Mouse (Mus musculus) left cerebral cortex, adult 18-20 months (tissue): Measurements from ENCODE around the gene C1qtnf5. TPM values are rescaled to one million over a fixed set of nuclear protein-coding genes. Genes with fewer than 3 reads are reported as not detected.
A peak's percentile ranks its signal among the peaks of the same experiment; 100 is the strongest.

Experiments used
- DNase-seq, 2 experiments: peaks; one replicate each; pipeline ENCODE4 v3.0.0; 2021 to 2022; ENCODE audit warnings: low spot score in 2 of 2, mixed read lengths in 1 of 2
- long read RNA-seq, 2 experiments: library from polyadenylated mRNA; stranded (forward); transcript quantifications; one replicate each; pipeline ENCODE4 v2.0.0; 2021
- total RNA-seq, 2 experiments: library from RNA; stranded (reverse); gene quantifications; 2 replicates each; pipeline ENCODE4 v1.2.3; 2021

The C1qtnf5 gene
- total RNA-seq: 10 to 100 TPM; 18.1 to 23.2 TPM
- long read RNA-seq, experiment 1, transcript C1qtnf5-204 (3 exons, 1,365 nt): major isoform, 18 of 38 reads
- long read RNA-seq, experiment 1, partial matches to known transcripts: 0 of 38 reads
- long read RNA-seq, experiment 1, other reads (novel, unspliced or antisense): 9 of 38 reads
- long read RNA-seq, experiment 2, transcript C1qtnf5-204 (3 exons, 1,365 nt): major isoform, 25 of 36 reads
- long read RNA-seq, experiment 2, transcript C1qtnf5-206 (2 exons, 707 nt): minor isoform, 7 of 36 reads
- long read RNA-seq, experiment 2, partial matches to known transcripts: 0 of 36 reads
- long read RNA-seq, experiment 2, other reads (novel, unspliced or antisense): 3 of 36 reads

- peak; percentile 77 to 78 for DNase-seq
Observed at GRCm38 (mm10) chr9:44107110-44107509, at the start of gene C1qtnf5. C1qtnf5 (plus strand) TSS chr9:44107245.

GRCm38 (mm10) chr9:44058606-44059005 is 48.4 kb upstream of the C1qtnf5 start:
- no peak for DNase-seq

- DNase-seq: no peak
Observed at GRCm38 (mm10) chr9:44065177-44065576, 41.9 kb upstream of the C1qtnf5 start.

DNA sequence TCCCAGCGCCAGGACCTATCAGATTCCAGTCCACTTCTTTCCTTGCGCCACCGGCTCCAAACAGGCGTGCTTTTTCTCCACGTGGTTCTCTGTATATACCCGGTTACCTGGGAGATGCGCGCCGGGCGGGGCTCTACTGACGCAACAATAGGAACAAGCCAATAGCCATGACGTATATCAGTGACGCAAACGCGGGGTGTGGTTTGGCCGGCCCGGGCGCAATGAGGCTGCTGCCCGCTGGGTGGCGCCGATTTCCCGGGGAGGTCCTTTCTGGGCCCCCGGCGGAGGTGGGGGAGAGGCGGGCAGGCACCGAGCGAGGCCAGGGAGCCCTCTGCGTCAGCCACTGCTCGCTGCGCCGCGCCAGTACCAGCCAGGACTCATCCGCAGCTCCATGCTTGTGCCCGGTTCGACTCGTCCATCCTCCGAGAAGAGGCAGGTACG is 40.2 kb upstream of the C1qtnf5 start, which contains the start of gene Usp2:
Gene Usp2, plus strand, starts transcription at position 237 of the 441 bp plus-strand sequence.
- peak; percentile 100 for DNase-seq

DNA sequence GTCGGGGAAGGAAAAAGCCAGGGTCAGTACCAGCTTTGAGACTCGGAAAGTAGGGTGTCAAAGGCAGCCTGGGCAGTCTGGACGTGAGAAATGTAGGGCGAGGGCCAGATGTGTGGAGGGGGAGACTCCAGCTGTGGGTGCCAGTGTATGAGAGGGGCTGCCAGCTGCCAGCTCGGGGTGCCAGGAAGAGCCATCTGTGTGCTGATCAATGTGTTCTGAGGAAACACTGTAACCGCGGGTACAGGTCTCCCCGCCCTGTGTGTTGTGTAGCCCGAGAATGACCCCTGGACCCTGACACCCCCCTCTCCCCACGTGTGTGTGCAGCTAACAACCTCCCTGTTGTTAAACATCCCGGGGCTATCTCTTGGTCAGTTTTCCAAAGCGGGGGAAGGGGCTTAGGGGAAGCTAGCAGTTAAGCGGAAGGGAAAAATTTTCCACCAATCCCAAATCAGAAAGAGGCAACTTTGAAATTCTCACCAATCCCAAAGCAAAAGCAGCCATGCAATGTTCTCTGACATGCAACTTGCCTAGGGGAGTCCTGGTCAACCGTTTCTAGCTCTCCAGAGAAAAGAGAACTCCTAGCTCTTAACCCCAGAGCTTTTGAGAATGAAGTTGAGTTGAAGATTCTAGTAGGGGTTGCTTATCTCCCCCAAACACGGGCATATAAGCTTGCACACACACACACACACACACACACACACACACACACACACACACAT is 39.6 kb upstream of the C1qtnf5 start:
- no peak for DNase-seq

- DNase-seq: peak in 1 of 2 experiments; percentile 5
Observed at GRCm38 (mm10) chr9:44067960-44068330, 39.1 kb upstream of the C1qtnf5 start.

- no peak for DNase-seq
Observed at GRCm38 (mm10) chr9:44069252-44069651, 37.8 kb upstream of the C1qtnf5 start.

DNA sequence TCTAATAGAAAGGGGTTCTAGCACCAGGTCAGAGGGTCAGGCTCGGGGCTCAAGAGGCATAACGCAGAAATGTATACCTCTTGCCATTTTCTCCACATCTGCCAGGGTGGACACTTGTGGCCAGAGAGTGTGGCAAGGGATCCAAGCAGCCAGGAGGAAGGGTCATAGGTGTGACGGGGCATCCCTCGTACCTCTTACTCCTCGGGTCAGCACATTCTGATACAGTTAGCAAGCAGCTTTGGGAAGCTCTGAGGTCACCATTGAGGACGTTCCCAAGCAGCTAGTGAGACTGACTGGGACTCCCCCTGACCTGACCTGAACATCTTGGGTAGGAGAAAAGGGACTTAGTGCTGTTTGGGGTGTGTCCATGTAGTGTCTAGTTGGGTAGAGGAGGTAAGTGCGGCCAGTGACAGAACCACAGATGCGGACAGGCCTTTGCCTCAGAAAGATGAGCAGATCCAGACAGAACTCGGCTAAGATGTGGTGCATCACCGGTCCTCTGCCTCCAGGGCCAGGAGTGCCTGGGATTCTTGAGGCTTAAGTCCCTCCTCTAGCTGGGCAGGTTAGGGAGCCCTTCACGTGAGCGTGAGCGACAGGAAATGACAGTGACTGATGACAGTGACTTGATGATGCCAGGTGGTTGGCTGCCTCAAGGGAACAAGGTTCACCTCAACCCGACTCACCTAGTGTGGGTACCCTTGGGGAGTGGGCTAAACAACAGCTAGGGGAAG is 36.8 kb upstream of the C1qtnf5 start:
- DNase-seq: no peak

DNA sequence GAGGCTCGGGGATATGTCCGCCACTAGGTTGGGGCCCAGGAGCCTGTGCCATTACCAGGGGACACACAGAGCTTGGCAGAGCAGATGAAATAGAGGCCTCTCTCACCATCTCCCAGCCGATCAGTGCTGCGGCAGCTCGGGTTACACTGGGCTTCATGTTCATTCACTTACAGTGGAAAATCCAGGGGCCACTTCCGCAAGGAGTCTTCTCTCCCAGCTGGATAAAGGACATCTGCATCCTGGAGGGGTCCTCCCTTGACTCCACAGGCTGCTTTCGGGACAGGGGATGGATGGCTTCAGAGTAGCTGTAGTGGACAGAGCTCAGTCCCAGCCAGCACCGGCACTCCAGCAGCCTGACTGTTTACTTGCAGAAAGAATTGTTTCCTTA is 36.2 kb upstream of the C1qtnf5 start:
- peak in 1 of 2 experiments; percentile 1 for DNase-seq

DNA sequence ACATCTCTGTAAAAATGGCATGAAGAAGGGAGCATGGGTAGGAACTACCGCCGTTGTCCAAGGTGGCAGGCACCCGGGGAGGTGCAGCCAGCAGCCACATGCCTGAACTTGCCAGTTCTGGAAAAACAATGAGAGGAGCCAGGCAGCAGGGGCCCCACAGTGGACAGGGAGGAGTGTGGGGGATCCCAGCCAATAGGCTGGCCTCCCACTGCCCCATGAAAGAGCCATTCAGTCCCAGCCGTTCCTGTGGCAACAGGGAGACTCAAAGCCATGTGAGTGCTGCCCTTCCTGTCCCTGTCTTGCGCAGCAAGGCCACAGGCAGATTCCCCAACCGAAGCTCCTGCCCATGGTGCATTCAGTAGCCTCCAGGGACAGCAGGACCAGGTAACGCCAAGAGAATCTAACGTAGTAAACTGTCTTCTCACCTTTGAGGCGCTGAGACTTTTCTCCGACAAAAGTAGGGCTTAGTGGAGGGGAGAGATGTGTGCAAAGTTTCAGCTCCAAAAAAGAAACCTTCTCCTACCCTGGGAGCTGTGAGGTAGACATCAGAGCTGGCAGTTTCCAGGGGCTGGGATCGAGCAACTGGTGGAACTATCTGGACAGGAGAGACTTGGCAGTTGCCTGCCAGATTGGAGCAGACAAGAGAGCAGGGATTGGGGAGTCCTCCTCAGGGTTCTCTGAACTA is 35.0 kb upstream of the C1qtnf5 start:
- peak in 1 of 2 experiments; percentile 25 for DNase-seq

- DNase-seq: peak in 1 of 2 experiments; percentile 11
Observed at GRCm38 (mm10) chr9:44072599-44072915, 34.5 kb upstream of the C1qtnf5 start.

GRCm38 (mm10) chr9:44073115-44073514 is 33.9 kb upstream of the C1qtnf5 start:
- peak in 1 of 2 experiments; percentile 2 for DNase-seq

DNA sequence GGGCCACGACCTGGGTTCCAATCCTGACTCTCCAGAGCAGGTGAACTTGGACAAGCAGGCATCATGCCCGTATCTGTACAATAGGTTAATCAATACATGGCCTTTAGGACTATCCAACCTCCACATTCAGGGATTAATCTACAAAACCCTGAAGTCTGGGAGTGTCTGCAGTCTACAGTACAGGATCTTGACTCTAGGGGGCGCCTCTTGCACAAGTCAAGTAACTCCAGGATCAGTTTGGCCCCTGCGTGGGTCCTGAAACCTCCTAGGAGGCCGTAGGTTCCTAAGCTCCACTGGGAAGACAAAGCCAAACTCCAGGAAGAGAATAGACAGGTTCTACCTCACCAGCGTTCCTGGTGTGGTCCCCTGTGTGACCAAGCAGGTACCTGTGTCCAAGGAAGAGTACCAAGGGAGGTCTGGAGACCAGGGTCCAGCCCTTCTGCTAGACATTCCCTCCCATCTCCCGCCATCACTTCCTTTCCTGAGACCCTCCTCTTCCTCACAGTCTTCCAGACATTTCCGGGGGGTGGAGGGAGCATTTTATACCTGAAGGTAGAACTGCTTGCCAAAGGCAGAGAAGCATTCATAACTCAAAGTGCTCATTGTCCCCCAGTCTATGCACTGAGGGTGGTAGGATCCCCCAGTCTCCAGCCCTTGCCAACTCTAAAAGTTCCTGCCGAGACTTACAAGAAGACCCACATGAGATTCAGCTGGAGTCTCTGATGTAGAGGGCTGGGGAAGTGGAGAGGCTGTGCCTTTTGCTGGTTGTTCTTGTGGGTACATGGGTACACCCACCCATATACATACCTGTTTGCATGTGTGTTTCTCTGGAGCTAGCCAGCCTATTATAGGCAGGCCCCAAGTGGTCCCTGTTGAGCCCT is 32.4 kb upstream of the C1qtnf5 start:
- DNase-seq: peak in 1 of 2 experiments; percentile 32

GRCm38 (mm10) chr9:44075276-44075995 is 31.6 kb upstream of the C1qtnf5 start:
- DNase-seq: peak in 1 of 2 experiments; percentile 1

- no peak for DNase-seq
Observed at GRCm38 (mm10) chr9:44075996-44076763, 30.9 kb upstream of the C1qtnf5 start.

DNA sequence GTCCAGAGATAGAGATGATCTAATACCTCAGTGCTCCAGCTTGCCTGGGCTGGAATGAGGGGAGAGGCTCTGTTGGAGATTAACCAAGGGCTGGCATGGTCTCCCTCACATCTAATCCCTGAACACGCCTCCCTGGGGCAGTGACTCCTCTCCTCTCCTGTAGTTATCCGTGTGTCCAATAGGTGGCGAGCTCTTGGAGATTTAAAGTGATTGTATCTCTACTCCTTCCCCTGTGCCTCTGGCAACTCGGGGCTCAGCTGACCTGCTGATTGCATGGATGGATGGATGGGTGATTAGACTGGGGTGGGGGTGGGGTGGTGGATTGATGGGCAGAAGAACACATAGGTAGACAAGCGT is 30.3 kb upstream of the C1qtnf5 start:
- peak; percentile 60 to 65 for DNase-seq

- no peak for DNase-seq
Observed at GRCm38 (mm10) chr9:44077266-44077910, 29.7 kb upstream of the C1qtnf5 start.

DNA sequence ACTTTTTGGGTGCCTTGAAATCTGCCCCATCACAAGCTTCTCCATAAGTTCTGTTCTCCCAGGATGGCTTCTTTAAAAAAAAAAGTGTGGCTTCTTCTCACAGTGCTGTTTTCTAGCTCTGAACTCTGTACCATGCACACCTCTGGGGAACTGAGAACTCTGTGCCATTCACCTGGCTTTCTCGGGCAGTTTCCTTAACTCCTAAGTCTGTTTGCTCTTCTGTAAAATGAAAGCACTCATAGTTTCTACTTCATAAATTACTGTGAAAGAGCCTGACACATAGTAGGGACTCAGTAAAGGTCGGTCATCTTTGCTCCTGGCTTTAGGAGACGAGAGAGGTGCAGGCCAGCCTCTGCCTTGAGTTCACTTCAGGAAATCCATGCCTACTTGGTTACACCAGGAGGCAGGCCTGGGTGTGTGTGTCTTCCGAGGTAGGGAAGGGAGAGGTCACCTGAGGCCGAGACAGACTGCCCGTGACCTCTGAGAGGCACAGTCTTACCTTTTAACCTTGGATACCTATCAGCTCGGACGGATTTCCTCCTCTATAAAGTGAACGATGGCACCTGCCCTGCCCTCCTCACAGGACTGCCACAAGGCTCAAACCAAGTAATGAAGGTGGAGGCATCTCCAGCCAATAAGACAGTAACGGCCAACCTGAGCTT is 28.8 kb upstream of the C1qtnf5 start:
- no peak for DNase-seq
